Mouse (Mus musculus): ENCODE data around the gene Ttc30a1. TPM values are rescaled to one million over a fixed set of nuclear protein-coding genes. Genes with fewer than 3 reads are reported as not detected.
"Not testable (repeated sequence)": the region's sequence is repeated elsewhere in the genome, so short reads cannot be mapped to it uniquely, and the experiment has no call there.

The Ttc30a1 gene
- polyA plus RNA-seq, 1 experiment = 1.9 TPM

- Histone ChIP-seq H3K4me3 (ENCODE audit: insufficient read depth, low read length) (no peak overlapping the region), H3K4me1 (ENCODE audit: control insufficient read depth, insufficient read depth, low read length) (peaks cover 7% of the 10 kb centered on the region), H3K27ac (ENCODE audit: insufficient read depth, low read depth, low read length) (no peak overlapping the region)
- TF ChIP-seq POLR2A (IDR thresholded peaks at IDR 0.05; ENCODE audit: borderline replicate concordance, low read depth, low read length) (no peak), CTCF (IDR thresholded peaks at IDR 0.05; ENCODE audit: low read depth, low read length) (peak; percentile 74)
These were observed 3.4 kb upstream of the Ttc30a1 start for GRCm38 (mm10) chr2:75985124-75985523.

GRCm38 (mm10) chr2:75983847-75984246 is 2.1 kb upstream of the Ttc30a1 start:
- Histone ChIP-seq H3K27ac (ENCODE audit: insufficient read depth, low read depth, low read length) (no peak overlapping the region), H3K4me1 (ENCODE audit: control insufficient read depth, insufficient read depth, low read length) (peaks cover 10% of the 10 kb centered on the region), H3K4me3 (ENCODE audit: insufficient read depth, low read length) (no peak overlapping the region)
- no peak for TF ChIP-seq CTCF (IDR thresholded peaks at IDR 0.05; ENCODE audit: low read depth, low read length)
- TF ChIP-seq POLR2A (IDR thresholded peaks at IDR 0.05; ENCODE audit: borderline replicate concordance, low read depth, low read length) = no peak

GRCm38 (mm10) chr2:75983091-75983490 is 1.3 kb upstream of the Ttc30a1 start:
- no peak overlapping the region for H3K4me3 ChIP-seq (ENCODE audit: insufficient read depth, low read length)
- H3K4me1 ChIP-seq (ENCODE audit: control insufficient read depth, insufficient read depth, low read length) = peaks cover 10% of the 10 kb centered on the region
- H3K27ac ChIP-seq (ENCODE audit: insufficient read depth, low read depth, low read length) = no peak overlapping the region
- TF ChIP-seq CTCF (IDR thresholded peaks at IDR 0.05; ENCODE audit: low read depth, low read length) (no peak), POLR2A (IDR thresholded peaks at IDR 0.05; ENCODE audit: borderline replicate concordance, low read depth, low read length) (no peak)

GRCm38 (mm10) chr2:75982626-75983025 is 859 bp upstream of the Ttc30a1 start:
- Histone ChIP-seq H3K27ac (ENCODE audit: insufficient read depth, low read depth, low read length) (no peak overlapping the region), H3K4me1 (ENCODE audit: control insufficient read depth, insufficient read depth, low read length) (peaks cover 8% of the 10 kb centered on the region), H3K4me3 (ENCODE audit: insufficient read depth, low read length) (no peak overlapping the region)
- TF ChIP-seq CTCF (IDR thresholded peaks at IDR 0.05; ENCODE audit: low read depth, low read length) (no peak), POLR2A (IDR thresholded peaks at IDR 0.05; ENCODE audit: borderline replicate concordance, low read depth, low read length) (no peak)

GRCm38 (mm10) chr2:75980933-75981439 is 781 bp downstream of the Ttc30a1 start:
- not testable (repeated sequence) for H3K27ac ChIP-seq (ENCODE audit: insufficient read depth, low read depth, low read length); H3K4me1 ChIP-seq (ENCODE audit: control insufficient read depth, insufficient read depth, low read length)
- H3K4me3 ChIP-seq (ENCODE audit: insufficient read depth, low read length) = peak overlapping the region; percentile 67

GRCm38 (mm10) chr2:75977752-75978368 is 3.9 kb downstream of the Ttc30a1 start, which contains the start of gene Ttc30a2:
Gene Ttc30a2 (minus strand): TSS chr2:75978170.
- H3K4me3 ChIP-seq (ENCODE audit: insufficient read depth, low read length); H3K4me1 ChIP-seq (ENCODE audit: control insufficient read depth, insufficient read depth, low read length): not testable (repeated sequence)
- H3K27ac ChIP-seq (ENCODE audit: insufficient read depth, low read depth, low read length) = peak within 1 kb of the TSS; percentile 4; the same call in 1 of the 2 replicates

- not testable (repeated sequence) for H3K4me1 ChIP-seq (ENCODE audit: control insufficient read depth, insufficient read depth, low read length); H3K27ac ChIP-seq (ENCODE audit: insufficient read depth, low read depth, low read length); H3K4me3 ChIP-seq (ENCODE audit: insufficient read depth, low read length)
These were observed 5.7 kb downstream of the Ttc30a1 start for GRCm38 (mm10) chr2:75976070-75976469.

- TF ChIP-seq POLR2A (IDR thresholded peaks at IDR 0.05; ENCODE audit: borderline replicate concordance, low read depth, low read length) (no peak), CTCF (IDR thresholded peaks at IDR 0.05; ENCODE audit: low read depth, low read length) (no peak)
- Histone ChIP-seq H3K4me1 (ENCODE audit: control insufficient read depth, insufficient read depth, low read length) (peaks cover 6% of the 10 kb centered on the region), H3K4me3 (ENCODE audit: insufficient read depth, low read length) (no peak overlapping the region), H3K27ac (ENCODE audit: insufficient read depth, low read depth, low read length) (no peak overlapping the region)
These were observed 7.6 kb downstream of the Ttc30a1 start for GRCm38 (mm10) chr2:75974131-75974530.

GRCm38 (mm10) chr2:75964972-75965371 is 16.8 kb downstream of the Ttc30a1 start:
- no peak for TF ChIP-seq CTCF (IDR thresholded peaks at IDR 0.05; ENCODE audit: low read depth, low read length)
- no peak for TF ChIP-seq POLR2A (IDR thresholded peaks at IDR 0.05; ENCODE audit: borderline replicate concordance, low read depth, low read length)
- no peak overlapping the region for H3K27ac ChIP-seq (ENCODE audit: insufficient read depth, low read depth, low read length)
- peaks cover 10% of the 10 kb centered on the region for H3K4me1 ChIP-seq (ENCODE audit: control insufficient read depth, insufficient read depth, low read length)
- peak overlapping the region; percentile 44 for H3K4me3 ChIP-seq (ENCODE audit: insufficient read depth, low read length)

GRCm38 (mm10) chr2:75964512-75964911 is 17.3 kb downstream of the Ttc30a1 start:
- peak overlapping the region; percentile 44 for H3K4me3 ChIP-seq (ENCODE audit: insufficient read depth, low read length)
- peaks cover 10% of the 10 kb centered on the region for H3K4me1 ChIP-seq (ENCODE audit: control insufficient read depth, insufficient read depth, low read length)
- H3K27ac ChIP-seq (ENCODE audit: insufficient read depth, low read depth, low read length) = no peak overlapping the region
- TF ChIP-seq CTCF (IDR thresholded peaks at IDR 0.05; ENCODE audit: low read depth, low read length) (peak; percentile 59; the same call in 1 of the 2 replicates), POLR2A (IDR thresholded peaks at IDR 0.05; ENCODE audit: borderline replicate concordance, low read depth, low read length) (no peak)

- no peak for TF ChIP-seq CTCF (IDR thresholded peaks at IDR 0.05; ENCODE audit: low read depth, low read length)
- TF ChIP-seq POLR2A (IDR thresholded peaks at IDR 0.05; ENCODE audit: borderline replicate concordance, low read depth, low read length) = no peak
- Histone ChIP-seq H3K27ac (ENCODE audit: insufficient read depth, low read depth, low read length) (no peak overlapping the region), H3K4me1 (ENCODE audit: control insufficient read depth, insufficient read depth, low read length) (peaks cover 10% of the 10 kb centered on the region), H3K4me3 (ENCODE audit: insufficient read depth, low read length) (peak overlapping the region; percentile 44)
These were observed 17.7 kb downstream of the Ttc30a1 start for GRCm38 (mm10) chr2:75964051-75964450.

Measured in bone marrow macrophage, adult 2 months (primary cell).